Comparison of ENCODE assay signal across 8 mouse cellular contexts in the genomic region with DNA sequence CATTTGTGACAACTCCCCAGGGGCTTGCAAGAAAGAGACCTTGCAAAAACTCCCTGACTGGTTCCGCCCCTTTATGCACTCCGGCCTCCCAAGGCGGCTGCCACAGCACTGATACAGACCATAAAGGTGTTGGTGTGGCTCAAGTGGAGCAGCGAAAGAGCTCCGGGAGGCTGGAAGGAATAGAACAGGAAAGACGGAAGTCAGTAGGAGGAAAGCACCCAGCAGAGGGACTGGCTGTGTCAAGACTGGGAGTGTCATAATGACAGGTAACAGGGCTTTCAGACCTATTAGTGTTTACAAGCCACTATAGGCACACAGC. TPM values are rescaled to one million over a fixed set of nuclear protein-coding genes. Genes with fewer than 3 reads are reported as not detected.
DNase-seq lines count a peak whose midpoint lies in the region; ATAC-seq and TF ChIP-seq lines count a peak whose summit lies in the region.

No protein-coding gene starts in this region.

- H3K36me3 ChIP-seq in kidney, embryonic 15.5 days = peaks cover 4% of the 10 kb centered on the region
- no peaks in the 10 kb centered on the region for H3K36me3 ChIP-seq in embryonic facial prominence, embryonic 11.5 days (replicated peaks; ENCODE audit: control insufficient read depth, insufficient read depth, low read depth, low read length)
- H3K36me3 ChIP-seq in intestine, postnatal 0 days (ENCODE audit: control insufficient read depth, insufficient read depth) = no peaks in the 10 kb centered on the region
- H3K36me3 ChIP-seq in midbrain, embryonic 16.5 days (ENCODE audit: control insufficient read depth, insufficient read depth, low read length) = peaks cover 3% of the 10 kb centered on the region; the same call in 1 of the 2 replicates

- peaks cover 17% of the 10 kb centered on the region for H3K4me1 ChIP-seq in kidney, embryonic 15.5 days
- peaks cover 2% of the 10 kb centered on the region; the same call in 1 of the 2 replicates for H3K4me1 ChIP-seq in embryonic facial prominence, embryonic 11.5 days (ENCODE audit: control insufficient read depth, insufficient read depth, low read length)
- H3K4me1 ChIP-seq in intestine, postnatal 0 days (replicated peaks; ENCODE audit: control insufficient read depth, insufficient read depth, low read length) = no peaks in the 10 kb centered on the region
- H3K4me1 ChIP-seq in midbrain, embryonic 16.5 days (ENCODE audit: control insufficient read depth, insufficient read depth, low read length) = peaks cover 11% of the 10 kb centered on the region
- H3K4me1 ChIP-seq in cerebellum, adult 2 months (ENCODE audit: control insufficient read depth, insufficient read depth, low read length) = no peaks in the 10 kb centered on the region

- WGBS in kidney, embryonic 15.5 days = 5% methylated on average over 6 of the region's 6 CpGs
- 8% methylated on average over 6 of the region's 6 CpGs for WGBS in embryonic facial prominence, embryonic 11.5 days
- 4% methylated on average over 6 of the region's 6 CpGs for WGBS in intestine, postnatal 0 days
- WGBS in midbrain, embryonic 16.5 days = 14% methylated on average over 6 of the region's 6 CpGs
- 11% methylated on average over 6 of the region's 6 CpGs for WGBS in cerebellum, adult 2 months

- peak overlapping the region; percentile 38; the same call in 1 of the 2 replicates for H3K9ac ChIP-seq in kidney, embryonic 15.5 days
- H3K9ac ChIP-seq in embryonic facial prominence, embryonic 11.5 days (replicated peaks; ENCODE audit: low read length) = no peak overlapping the region
- peak overlapping the region; percentile 50 for H3K9ac ChIP-seq in intestine, postnatal 0 days (ENCODE audit: low read depth, low read length)
- no peak overlapping the region for H3K9ac ChIP-seq in midbrain, embryonic 16.5 days (ENCODE audit: low read depth, low read length)

- H3K4me2 ChIP-seq in kidney, embryonic 15.5 days = peak overlapping the region; percentile 97
- peak overlapping the region; percentile 92 for H3K4me2 ChIP-seq in embryonic facial prominence, embryonic 11.5 days (ENCODE audit: low read depth, low read length)
- H3K4me2 ChIP-seq in intestine, postnatal 0 days (replicated peaks; ENCODE audit: low read depth) = peak overlapping the region; percentile 89
- peak overlapping the region; percentile 81 for H3K4me2 ChIP-seq in midbrain, embryonic 16.5 days (ENCODE audit: low read length)

- 0 out of 2 replicates have a peak, but pooled peaks have one; percentile 4 for TF ChIP-seq CTCF in intestine, postnatal 0 days (IDR thresholded peaks at IDR 0.05; ENCODE audit: low read depth)
- TF ChIP-seq CTCF in cerebellum, adult 2 months (IDR thresholded peaks at IDR 0.05; ENCODE audit: borderline replicate concordance, insufficient read depth, low read depth, low read length) = no peak

- H3K27me3 ChIP-seq in kidney, embryonic 15.5 days = peaks cover 51% of the 10 kb centered on the region
- H3K27me3 ChIP-seq in embryonic facial prominence, embryonic 11.5 days (ENCODE audit: control insufficient read depth, insufficient read depth, low read length) = peaks cover 33% of the 10 kb centered on the region
- H3K27me3 ChIP-seq in intestine, postnatal 0 days (replicated peaks; ENCODE audit: control insufficient read depth, insufficient read depth, low read length) = peaks cover 5% of the 10 kb centered on the region; the same call in 1 of the 2 replicates
- peaks cover 43% of the 10 kb centered on the region for H3K27me3 ChIP-seq in midbrain, embryonic 16.5 days (ENCODE audit: control insufficient read depth, insufficient read depth, low read depth, low read length)
- no peaks in the 10 kb centered on the region; the same call in 1 of the 2 replicates for H3K27me3 ChIP-seq in cerebellum, adult 2 months (ENCODE audit: control insufficient read depth, insufficient read depth, low read length)

- no peaks in the 10 kb centered on the region for H3K9me3 ChIP-seq in kidney, embryonic 15.5 days (replicated peaks)
- H3K9me3 ChIP-seq in embryonic facial prominence, embryonic 11.5 days (replicated peaks; ENCODE audit: control insufficient read depth, low read length) = no peaks in the 10 kb centered on the region
- no peaks in the 10 kb centered on the region for H3K9me3 ChIP-seq in intestine, postnatal 0 days (ENCODE audit: control insufficient read depth)
- no peaks in the 10 kb centered on the region for H3K9me3 ChIP-seq in midbrain, embryonic 16.5 days (replicated peaks; ENCODE audit: control insufficient read depth, low read length, poor library complexity, severe bottlenecking)

- DNase-seq in kidney, postnatal 4 days = no peak
- no peak for DNase-seq in embryonic facial prominence, embryonic 11.5 days (ENCODE audit: low spot score)
- DNase-seq in cerebellum, adult 2 months = no peak
- DNase-seq in right cerebral cortex, postnatal 10 days (ENCODE audit: low spot score in 2 of 2) = no peak
- DNase-seq in cerebellum, adult 11-12 months = no peak

- ATAC-seq in kidney, embryonic 15.5 days (replicated peaks; ENCODE audit: low FRiP score) = no peak
- ATAC-seq in embryonic facial prominence, embryonic 11.5 days (replicated peaks; ENCODE audit: insufficient number of reproducible peaks, low FRiP score, low TSS enrichment, low read depth) = no peak
- ATAC-seq in intestine, postnatal 0 days = peak; percentile 80
- ATAC-seq in midbrain, embryonic 16.5 days = 0 out of 2 replicates have a peak, but pooled peaks have one; percentile 5

- no peak for TF ChIP-seq POLR2A in cerebellum, adult 2 months (IDR thresholded peaks at IDR 0.05; ENCODE audit: borderline replicate concordance, insufficient read depth, low read length)

- peak overlapping the region; percentile 57 for H3K4me3 ChIP-seq in kidney, embryonic 15.5 days (replicated peaks)
- H3K4me3 ChIP-seq in embryonic facial prominence, embryonic 11.5 days (ENCODE audit: low read depth, low read length) = peak overlapping the region; percentile 50; the same call in 1 of the 2 replicates
- H3K4me3 ChIP-seq in intestine, postnatal 0 days (ENCODE audit: low read depth, low read length) = peak overlapping the region; percentile 52
- H3K4me3 ChIP-seq in midbrain, embryonic 16.5 days (ENCODE audit: low read depth, low read length) = peak overlapping the region; percentile 50
- H3K4me3 ChIP-seq in cerebellum, adult 2 months (replicated peaks; ENCODE audit: insufficient read depth, low read depth, low read length) = no peak overlapping the region

- H3K27ac ChIP-seq in kidney, embryonic 15.5 days = no peak overlapping the region
- H3K27ac ChIP-seq in embryonic facial prominence, embryonic 11.5 days (replicated peaks; ENCODE audit: low read depth, low read length) = no peak overlapping the region
- H3K27ac ChIP-seq in intestine, postnatal 0 days (ENCODE audit: low read depth, low read length) = peak overlapping the region; percentile 86
- H3K27ac ChIP-seq in midbrain, embryonic 16.5 days (ENCODE audit: low read length) = no peak overlapping the region
- H3K27ac ChIP-seq in cerebellum, adult 2 months (ENCODE audit: insufficient read depth, low read length) = no peak overlapping the region

RNA-seq across cellular contexts. Expression of a gene that starts 0.4 kb away (rescaled TPM):
- 0.19 and 0.90 TPM in 2 replicates for polyA plus RNA-seq in kidney, embryonic 15.5 days (2015; fragmentation: Nextera tagmentation; extraction: Ambion mirVana)
- polyA plus RNA-seq in embryonic facial prominence, embryonic 11.5 days (2014; fragmentation: Nextera tagmentation; extraction: Ambion mirVana) = 0.24 and 0.39 TPM in 2 replicates
- polyA plus RNA-seq in intestine, postnatal 0 days (2015; fragmentation: Nextera tagmentation; extraction: Ambion mirVana) = 7.3 and 8.1 TPM in 2 replicates
- 0.21 TPM in 1 of 2 replicates, not detected in the other for polyA plus RNA-seq in midbrain, embryonic 16.5 days (2015; fragmentation: Nextera tagmentation; extraction: Ambion mirVana)
- 0.21 and 0.41 TPM in 2 replicates for polyA plus RNA-seq in cerebellum, adult 2 months (2012; rRNA removed)

RNA-seq across cellular contexts. Expression of a gene that starts 20.0 kb away (rescaled TPM):
- polyA plus RNA-seq in kidney, embryonic 15.5 days (2015; fragmentation: Nextera tagmentation; extraction: Ambion mirVana) = not detected in 2 replicates
- polyA plus RNA-seq in embryonic facial prominence, embryonic 11.5 days (2014; fragmentation: Nextera tagmentation; extraction: Ambion mirVana) = not detected in 2 replicates
- polyA plus RNA-seq in intestine, postnatal 0 days (2015; fragmentation: Nextera tagmentation; extraction: Ambion mirVana) = 0.21 and 0.24 TPM in 2 replicates
- 0.15 TPM in 1 of 2 replicates, not detected in the other for polyA plus RNA-seq in midbrain, embryonic 16.5 days (2015; fragmentation: Nextera tagmentation; extraction: Ambion mirVana)
- not detected in 2 replicates for polyA plus RNA-seq in cerebellum, adult 2 months (2012; rRNA removed)

Comparison
In these comparisons a context has a peak if more than half of its experiments do, and no peak if none do; other contexts are left out.
1. ATAC-seq: peak in intestine, postnatal 0 days (single experiment) and midbrain, embryonic 16.5 days (single experiment); none in kidney, embryonic 15.5 days (single experiment) and embryonic facial prominence, embryonic 11.5 days (single experiment).
2. H3K9ac ChIP-seq: peak in kidney, embryonic 15.5 days (single experiment) and intestine, postnatal 0 days (single experiment); none in embryonic facial prominence, embryonic 11.5 days (single experiment) and midbrain, embryonic 16.5 days (single experiment).
3. Peak in every context shown above with its lines, with median percentiles within 50 percentile points of each other: H3K4me2 ChIP-seq.